Mouse (Mus musculus) kidney, postnatal 36 days (tissue): ENCODE measurements at regions not wholly inside any gene's neighbourhood (a gene's known extent, or its start where the extent isn't known, plus 50 kb on each side); places are given as distances from the start of the nearest gene placed in this dataset.
A peak's percentile ranks its signal among the peaks of the same experiment; 100 is the strongest.
"Not testable (repeated sequence)": the region's sequence is repeated elsewhere in the genome, so short reads cannot be mapped to it uniquely, and the experiment has no call there.

ENCODE experiments used
- DNase-seq, 2 experiments: peaks; one replicate each; pipeline ENCODE4 v3.0.0; 2021 to 2022; ENCODE audit warnings: mixed read lengths in 2 of 2

GRCm38 (mm10) chr8:90046779-90047178 lies 301.4 kb downstream of the Tox3 start:
- no peak for DNase-seq

GRCm38 (mm10) chr8:90036436-90036835 lies 311.7 kb downstream of the Tox3 start:
- DNase-seq, result no peak

GRCm38 (mm10) chr8:90032572-90032971 lies 315.6 kb downstream of the Tox3 start:
- no peak for DNase-seq

- no peak for DNase-seq
Measured at GRCm38 (mm10) chr8:90031220-90031619, 316.9 kb downstream of the Tox3 start.

- DNase-seq, result not testable (repeated sequence)
Measured at GRCm38 (mm10) chr8:90017958-90018357, 330.2 kb downstream of the Tox3 start.

GRCm38 (mm10) chr8:90013755-90014154 lies 334.4 kb downstream of the Tox3 start:
- DNase-seq, result no peak

GRCm38 (mm10) chr8:90011682-90012409 lies 336.3 kb downstream of the Tox3 start:
- DNase-seq, result peak; percentile 52 to 80

- DNase-seq, result no peak
Measured at GRCm38 (mm10) chr8:90009431-90009830, 338.7 kb downstream of the Tox3 start.

GRCm38 (mm10) chr8:90000899-90001640 lies 347.1 kb downstream of the Tox3 start:
- DNase-seq, result peak; percentile 68 to 90

GRCm38 (mm10) chr8:89993743-89994142 lies 354.4 kb downstream of the Tox3 start:
- DNase-seq, result no peak

GRCm38 (mm10) chr8:89983859-89984258 lies 364.3 kb downstream of the Tox3 start:
- peak in 1 of 2 experiments; percentile 14 for DNase-seq

- DNase-seq, result no peak
Measured at GRCm38 (mm10) chr8:89982551-89982950, 365.6 kb downstream of the Tox3 start.

GRCm38 (mm10) chr8:89981320-89981719 lies 366.8 kb downstream of the Tox3 start:
- DNase-seq, result no peak

- DNase-seq, result no peak
Measured at GRCm38 (mm10) chr8:89980441-89980840, 367.7 kb downstream of the Tox3 start.

- no peak for DNase-seq
Measured at GRCm38 (mm10) chr8:89962799-89963198, 385.3 kb downstream of the Tox3 start.

GRCm38 (mm10) chr8:89957486-89957885 lies 390.7 kb downstream of the Tox3 start:
- no peak for DNase-seq

GRCm38 (mm10) chr8:89956482-89957020 lies 391.6 kb downstream of the Tox3 start:
- no peak for DNase-seq

GRCm38 (mm10) chr8:89938836-89939235 lies 409.3 kb downstream of the Tox3 start:
- no peak for DNase-seq

GRCm38 (mm10) chr8:89934521-89934920 lies 413.6 kb downstream of the Tox3 start:
- DNase-seq, result no peak

- no peak for DNase-seq
Measured at GRCm38 (mm10) chr8:89926666-89927232, 421.4 kb downstream of the Tox3 start.

- not testable (repeated sequence) for DNase-seq
Measured at GRCm38 (mm10) chr8:89924697-89925096, 423.4 kb downstream of the Tox3 start.

- no peak for DNase-seq
Measured at GRCm38 (mm10) chr8:89914076-89914475, 434.1 kb downstream of the Tox3 start.

- DNase-seq, result no peak
Measured at GRCm38 (mm10) chr8:89906200-89906599, 441.9 kb downstream of the Tox3 start.

- DNase-seq, result peak in 1 of 2 experiments; percentile 4
Measured at GRCm38 (mm10) chr8:89905588-89905987, 442.6 kb downstream of the Tox3 start.
